Mouse (Mus musculus) forebrain, embryonic 11.5 days (tissue): ENCODE results near the gene Ppdpf. TPM values are rescaled to one million over a fixed set of nuclear protein-coding genes. Genes with fewer than 3 reads are reported as not detected.

Source experiments
- ATAC-seq: fragments of 200-750 bp; cut with Nextera tagmentation; replicated peaks from 2 replicates; pipeline ENCODE4 v1.8.0; 2017; ENCODE audit warnings: moderate TSS enrichment; ENCODE audit not compliant: low FRiP score
- DNase-seq: peaks from one replicate; pipeline ENCODE4 v3.0.0-alpha.2; 2017; ENCODE audit warnings: low spot score
- H3K27ac ChIP-seq: fragments of 300-500 bp; sonication (generic); 2 replicates; pipeline ENCODE4 v1.5.1; 2014; ENCODE audit warnings: low read depth, low read length
- H3K27me3 ChIP-seq: fragments of 300-500 bp; sonication (generic); 2 replicates; pipeline ENCODE4 v1.6.1; 2014; ENCODE audit warnings: mild to moderate bottlenecking, low read length, mixed read lengths; ENCODE audit not compliant: control insufficient read depth, insufficient read depth
- H3K36me3 ChIP-seq: fragments of 300-500 bp; sonication (generic); 2 replicates; pipeline ENCODE4 v1.6.1; 2014; ENCODE audit warnings: mild to moderate bottlenecking, low read length, moderate library complexity, mixed read lengths; ENCODE audit not compliant: control insufficient read depth, insufficient read depth
- H3K4me1 ChIP-seq: fragments of 300-500 bp; sonication (generic); replicated peaks from 2 replicates; pipeline ENCODE4 v1.6.1; 2014; ENCODE audit warnings: low read length, mixed read lengths; ENCODE audit not compliant: control insufficient read depth, insufficient read depth
- H3K4me2 ChIP-seq: fragments of 300-500 bp; sonication (generic); 2 replicates; pipeline ENCODE4 v1.6.1; 2014; ENCODE audit warnings: low read depth, mild to moderate bottlenecking, low read length, moderate library complexity, mixed read lengths; ENCODE audit not compliant: severe bottlenecking
- H3K4me3 ChIP-seq: fragments of 300-500 bp; sonication (generic); 2 replicates; pipeline ENCODE4 v1.5.1; 2014; ENCODE audit warnings: low read depth, low read length
- H3K9ac ChIP-seq: fragments of 300-500 bp; sonication (generic); 2 replicates; pipeline ENCODE4 v1.6.1; 2014; ENCODE audit warnings: low read length
- H3K9me3 ChIP-seq: fragments of 300-500 bp; sonication (generic); 2 replicates; pipeline ENCODE4 v1.6.1; 2016; ENCODE audit warnings: low read length, mixed read lengths; ENCODE audit not compliant: control insufficient read depth
- WGBS: fragments of 180-500 bp; shearing (Covaris S2); extraction: QIAGEN DNeasy Blood & Tissue Kit; methylation state at CpG from one replicate; pipeline ENCODE4 v1.1.7; 2014; 5-methylcytosine and 5-hydroxymethylcytosine counted together
- polyA plus RNA-seq: library from polyadenylated mRNA; unstranded; fragments of >200 nt; fragmentation: Nextera tagmentation; extraction: Ambion mirVana; gene quantifications from 2 replicates; pipeline ENCODE4 v1.2.1, GENCODE M21; 2014

Gene Ppdpf
- polyA plus RNA-seq: 443 and 478 TPM in 2 replicates

DNA sequence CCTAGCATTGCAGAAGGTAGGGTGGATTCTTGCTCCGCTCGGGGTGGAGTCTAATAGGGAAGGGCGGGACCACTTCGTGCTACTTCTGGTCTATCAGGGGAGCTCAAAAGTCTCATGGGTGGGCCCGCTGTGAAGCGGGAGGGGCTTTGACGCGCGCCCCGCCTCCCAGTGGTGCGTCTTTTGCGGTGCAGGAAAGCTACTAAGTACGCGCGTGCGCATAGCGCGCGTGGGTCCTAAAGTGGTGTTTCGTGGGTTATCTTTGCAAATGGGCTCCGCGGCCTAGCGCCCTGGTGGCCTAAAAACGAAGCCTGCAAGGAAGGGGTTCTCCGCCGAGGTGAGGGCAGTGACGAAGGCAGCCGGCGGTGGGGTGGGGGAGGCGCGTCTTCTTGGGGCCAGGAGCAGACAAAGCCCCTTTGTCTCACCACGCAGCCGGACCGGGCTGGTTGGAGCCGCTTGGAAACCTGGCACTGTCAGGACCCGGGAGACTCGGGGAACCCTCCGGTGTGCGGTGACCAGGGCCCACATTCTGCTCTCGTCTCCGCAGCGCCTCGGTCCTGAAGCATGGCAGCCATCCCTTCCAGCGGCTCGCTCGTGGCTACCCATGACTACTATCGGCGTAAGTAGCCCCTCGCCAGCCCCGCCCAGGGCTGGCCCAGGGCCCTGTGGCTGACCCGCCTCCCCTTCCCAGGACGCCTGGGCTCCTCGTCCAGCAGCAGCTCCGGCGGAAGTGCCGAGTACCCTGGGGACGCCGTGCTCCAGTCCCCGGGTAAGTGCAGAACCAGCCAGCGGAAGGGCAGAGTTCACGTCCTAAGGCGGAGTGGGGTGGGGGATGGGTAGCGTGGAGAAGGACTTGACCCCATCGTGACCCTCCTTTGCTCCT is at the start of gene Ppdpf:
Gene Ppdpf, plus strand, starts transcription at position 127 of the 880 bp plus-strand sequence.
- ATAC-seq (peak; percentile 93), DNase-seq (peak; percentile 93)
- peak within 1 kb of the TSS; percentile 73 for H3K4me2 ChIP-seq
- no peaks in the 10 kb centered on the region for H3K27me3 ChIP-seq
- peak within 1 kb of the TSS; percentile 97 for H3K9ac ChIP-seq
- H3K4me3 ChIP-seq: peak within 1 kb of the TSS; percentile 67
- H3K36me3 ChIP-seq: no peaks in the 10 kb centered on the region
- H3K9me3 ChIP-seq: no peaks in the 10 kb centered on the region
- peaks cover 3% of the 10 kb centered on the region for H3K4me1 ChIP-seq
- WGBS: under 1% methylated on average over 63 of the region's 64 CpGs
- H3K27ac ChIP-seq: peak within 1 kb of the TSS; percentile 91

DNA sequence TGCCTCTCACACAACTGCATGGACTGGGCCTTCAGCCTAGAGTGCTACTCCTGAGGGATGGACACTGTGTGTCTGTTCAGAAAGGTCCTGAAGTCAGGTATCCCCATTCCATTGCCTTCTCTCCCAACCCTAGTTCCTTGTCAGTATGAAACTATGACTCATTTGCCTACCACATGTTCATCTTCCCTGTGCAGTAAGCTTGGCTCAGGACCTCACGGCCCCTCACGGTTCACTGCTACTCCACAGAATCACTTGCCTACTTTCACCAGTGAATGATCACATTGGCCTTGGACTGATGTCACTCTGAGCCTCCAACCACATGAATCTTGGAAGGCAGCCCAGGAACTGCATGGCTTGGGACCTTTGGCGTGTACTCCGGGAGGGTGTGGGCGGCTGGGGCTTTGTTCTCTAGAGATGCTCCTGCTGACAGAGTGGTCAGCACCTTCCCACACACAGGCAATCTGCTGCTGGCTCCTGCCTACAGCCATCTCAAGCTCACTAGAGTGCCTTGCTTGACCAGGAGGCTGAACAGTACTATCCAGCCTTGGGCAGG is 47.3 kb upstream of the Ppdpf start:
- Histone ChIP-seq H3K4me1 (peaks cover 2% of the 10 kb centered on the region; the same call in 1 of the 2 replicates), H3K36me3 (no peaks in the 10 kb centered on the region), H3K9me3 (no peaks in the 10 kb centered on the region), H3K4me3 (no peak overlapping the region), H3K27ac (no peak overlapping the region), H3K4me2 (no peak overlapping the region), H3K9ac (no peak overlapping the region), H3K27me3 (peaks cover 19% of the 10 kb centered on the region)
- DNase-seq (no peak), ATAC-seq (no peak)
- WGBS: 89% methylated on average over 5 of the region's 5 CpGs

DNA sequence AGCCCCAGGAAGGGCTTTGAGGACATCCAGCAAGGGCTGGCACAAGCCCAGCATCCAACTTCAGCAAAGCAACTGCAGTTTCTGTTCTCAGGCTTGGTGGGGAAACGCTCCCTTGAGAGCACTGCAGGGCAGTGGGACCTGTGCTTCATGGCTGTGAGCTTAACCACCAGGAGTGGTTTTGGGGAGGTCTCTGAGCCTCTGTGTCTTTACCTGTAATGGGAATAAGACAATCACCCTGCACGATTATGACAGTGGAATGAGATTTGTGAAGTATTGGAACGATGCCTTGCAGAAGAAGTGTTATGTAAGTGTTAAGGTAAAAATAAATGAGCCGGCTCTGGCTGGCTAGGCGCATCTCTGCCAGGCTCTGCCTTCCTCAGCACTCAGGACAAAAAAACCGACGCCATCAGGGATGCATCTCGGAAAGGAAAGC is 44.3 kb upstream of the Ppdpf start:
- 74% methylated on average over 8 of the region's 8 CpGs for WGBS
- no peak overlapping the region for H3K27ac ChIP-seq

DNA sequence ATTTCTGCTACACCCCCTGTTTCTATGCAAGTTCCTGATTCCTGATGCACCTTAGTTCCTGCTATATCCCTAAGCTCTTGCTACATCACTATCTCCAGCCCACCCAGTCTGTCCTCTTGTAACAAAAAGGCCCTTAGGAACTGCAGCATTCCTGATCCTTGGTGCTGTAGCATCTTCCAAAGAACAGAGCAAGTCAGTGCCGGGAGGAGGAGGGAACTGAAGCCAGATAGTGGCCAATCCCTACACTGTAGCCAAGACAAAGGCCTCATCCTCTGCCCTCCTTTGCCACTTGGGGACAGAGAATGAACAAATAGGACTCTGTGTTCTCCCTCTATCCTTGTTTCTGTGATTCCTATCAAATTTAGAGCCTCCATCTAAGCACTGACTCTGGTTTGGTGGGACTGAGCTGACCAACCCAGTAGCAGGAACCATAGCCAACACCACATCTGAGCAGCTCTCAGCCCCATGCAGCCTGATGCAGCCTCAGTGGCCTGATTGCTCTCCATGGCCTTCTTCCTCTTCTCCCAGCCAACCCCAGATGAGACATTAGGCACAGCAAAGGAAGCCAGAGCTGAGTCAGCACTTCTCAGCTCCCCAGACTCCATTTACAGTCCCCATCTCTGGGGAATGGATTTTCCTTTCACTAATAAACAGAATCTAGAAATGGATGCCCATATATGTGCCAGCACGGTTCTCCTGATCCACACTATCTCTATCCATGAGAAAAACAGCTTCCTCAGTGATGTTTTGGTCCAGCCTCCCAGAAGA is 43.4 kb upstream of the Ppdpf start:
- WGBS: 84% methylated on average over 2 of the region's 2 CpGs
- DNase-seq (no peak), ATAC-seq (no peak)
- Histone ChIP-seq H3K27ac (no peak overlapping the region), H3K4me2 (no peak overlapping the region), H3K27me3 (peaks cover 2% of the 10 kb centered on the region; the same call in 1 of the 2 replicates), H3K9me3 (no peaks in the 10 kb centered on the region), H3K4me1 (peaks cover 5% of the 10 kb centered on the region; the same call in 1 of the 2 replicates), H3K4me3 (no peak overlapping the region), H3K36me3 (no peaks in the 10 kb centered on the region), H3K9ac (no peak overlapping the region)

More for the DNA sequence above, 44.3 kb upstream of the Ppdpf start:
- peaks cover 2% of the 10 kb centered on the region; the same call in 1 of the 2 replicates for H3K27me3 ChIP-seq
- no peak overlapping the region for H3K9ac ChIP-seq
- no peaks in the 10 kb centered on the region; the same call in 1 of the 2 replicates for H3K4me1 ChIP-seq
- H3K4me3 ChIP-seq: no peak overlapping the region
- H3K36me3 ChIP-seq: no peaks in the 10 kb centered on the region
- no peak overlapping the region for H3K4me2 ChIP-seq
- ATAC-seq (no peak), DNase-seq (no peak)
- H3K9me3 ChIP-seq: no peaks in the 10 kb centered on the region

DNA sequence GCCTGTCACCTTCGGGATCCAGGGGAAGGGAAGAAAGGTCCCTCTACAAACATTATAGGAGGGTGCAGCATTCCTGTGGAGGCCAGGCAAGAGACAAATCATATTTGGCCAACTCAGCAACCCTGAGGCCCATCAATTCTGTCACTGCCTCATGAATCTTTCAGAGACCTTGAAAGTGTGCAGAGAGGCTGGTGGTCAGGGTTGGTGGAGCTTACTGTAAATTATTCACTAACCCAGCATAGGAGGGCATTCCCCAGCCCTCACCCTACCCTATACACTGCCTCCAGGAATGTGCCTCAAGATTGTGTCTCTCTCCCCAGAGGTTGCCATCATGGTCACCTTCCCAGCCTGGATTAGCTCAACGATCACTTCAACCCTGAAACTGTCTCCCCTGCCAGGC is 42.4 kb upstream of the Ppdpf start:
- ATAC-seq: no peak
- no peak overlapping the region for H3K4me2 ChIP-seq
- H3K4me1 ChIP-seq: peaks cover 5% of the 10 kb centered on the region; the same call in 1 of the 2 replicates
- H3K9ac ChIP-seq: no peak overlapping the region
- no peak overlapping the region for H3K27ac ChIP-seq
- no peak overlapping the region for H3K4me3 ChIP-seq
- no peaks in the 10 kb centered on the region for H3K9me3 ChIP-seq
- no peak for DNase-seq
- WGBS: 86% methylated on average over 2 of the region's 2 CpGs
- H3K27me3 ChIP-seq: peaks cover 2% of the 10 kb centered on the region; the same call in 1 of the 2 replicates
- H3K36me3 ChIP-seq: no peaks in the 10 kb centered on the region

DNA sequence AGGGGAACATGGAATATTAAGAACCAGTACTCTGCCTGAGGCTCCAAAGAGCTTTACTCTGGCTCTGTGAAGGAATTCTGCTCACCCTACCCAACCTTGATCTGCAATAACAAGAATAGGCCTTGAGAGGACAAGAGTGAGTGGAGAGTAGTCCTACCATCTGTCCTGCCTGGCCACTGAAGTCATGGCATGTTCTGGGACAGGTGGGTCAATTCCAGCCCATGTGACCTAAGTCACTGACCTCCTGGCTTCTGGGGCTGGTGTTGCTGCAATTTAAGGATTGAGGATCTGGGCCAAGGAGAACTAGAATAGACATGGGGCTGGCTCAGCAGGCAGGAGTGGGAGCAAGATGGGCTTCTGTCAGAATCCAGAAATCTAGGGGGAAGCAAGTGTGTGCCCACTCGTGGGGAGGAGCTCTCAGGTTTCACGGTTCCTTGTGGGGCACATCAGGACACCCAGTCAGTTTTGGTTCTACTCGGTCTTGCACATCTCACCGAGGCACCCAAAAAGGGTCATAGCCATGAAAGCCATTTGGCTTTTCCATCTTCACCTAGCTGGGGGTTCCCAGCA is 40.0 kb upstream of the Ppdpf start:
- H3K4me1 ChIP-seq: peaks cover 5% of the 10 kb centered on the region; the same call in 1 of the 2 replicates
- peak overlapping the region; percentile 90 for H3K4me2 ChIP-seq
- peak; percentile 5; the same call in 1 of the 2 replicates for ATAC-seq
- H3K9ac ChIP-seq: no peak overlapping the region
- H3K27me3 ChIP-seq: peaks cover 2% of the 10 kb centered on the region; the same call in 1 of the 2 replicates
- no peak for DNase-seq
- H3K36me3 ChIP-seq: no peaks in the 10 kb centered on the region
- H3K27ac ChIP-seq: no peak overlapping the region
- no peaks in the 10 kb centered on the region for H3K9me3 ChIP-seq
- 51% methylated on average over 4 of the region's 4 CpGs for WGBS
- H3K4me3 ChIP-seq: peak overlapping the region; percentile 47; the same call in 1 of the 2 replicates

DNA sequence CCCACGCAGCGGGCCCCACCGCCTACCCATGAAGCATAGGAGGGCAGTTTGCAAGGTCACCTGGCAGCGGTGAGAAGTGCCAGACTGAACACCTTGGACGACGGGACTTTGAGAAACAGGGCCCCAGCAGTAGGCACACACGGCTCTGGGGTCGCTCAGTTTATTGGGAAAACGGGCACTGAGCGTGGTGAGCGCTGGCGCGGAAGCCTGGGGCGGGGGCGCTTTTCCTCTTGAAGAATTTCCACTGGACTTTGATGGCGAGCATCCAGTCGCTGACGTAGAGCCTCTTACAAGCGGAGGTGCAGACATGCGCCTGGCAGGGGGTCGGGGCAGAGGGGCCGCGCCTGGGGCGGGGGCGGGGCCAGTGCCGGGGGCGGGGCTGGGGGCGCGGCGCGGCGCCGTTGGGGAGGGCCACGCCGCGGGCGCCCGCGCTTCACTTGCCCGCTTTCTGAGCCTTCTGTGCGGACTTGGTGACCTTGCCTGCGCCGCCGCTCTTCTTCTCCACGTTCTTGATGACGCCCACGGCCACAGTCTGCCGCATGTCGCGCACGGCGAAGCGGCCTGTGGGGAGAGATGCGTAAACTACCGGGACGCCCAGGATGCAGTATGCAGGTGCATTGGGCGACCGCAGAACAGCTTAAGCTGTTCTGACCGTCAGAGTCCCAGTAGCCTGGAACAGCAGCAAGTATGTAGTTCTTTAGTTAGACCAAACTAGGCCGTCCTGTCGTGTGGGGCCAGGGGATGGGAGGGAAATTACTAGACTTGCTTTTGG is 39.3 kb upstream of the Ppdpf start:
- WGBS: under 1% methylated on average over 50 of the region's 61 CpGs
- H3K9me3 ChIP-seq: no peaks in the 10 kb centered on the region
- H3K9ac ChIP-seq: peak overlapping the region; percentile 59
- H3K36me3 ChIP-seq: no peaks in the 10 kb centered on the region
- peak overlapping the region; percentile 90 for H3K4me2 ChIP-seq
- peaks cover 5% of the 10 kb centered on the region; the same call in 1 of the 2 replicates for H3K4me1 ChIP-seq
- H3K27me3 ChIP-seq: peaks cover 2% of the 10 kb centered on the region; the same call in 1 of the 2 replicates
- ATAC-seq (peak; percentile 59), DNase-seq (peak; percentile 79)
- H3K4me3 ChIP-seq: peak overlapping the region; percentile 47
- no peak overlapping the region for H3K27ac ChIP-seq
